Mouse (Mus musculus) CH12.LX (cell line): Measurements from ENCODE around the gene Mgat3. TPM values are rescaled to one million over a fixed set of nuclear protein-coding genes. Genes with fewer than 3 reads are reported as not detected.

Experiments used
- DNase-seq: peaks from one replicate; pipeline ENCODE4 v3.0.0-alpha.2; 2013; ENCODE audit errors: extremely low read depth
- H3K27ac ChIP-seq: 2 replicates; pipeline ENCODE4 v1.5.1; 2012; ENCODE audit warnings: low read depth, mild to moderate bottlenecking, control low read depth, moderate library complexity; ENCODE audit not compliant: insufficient read depth
- H3K27me3 ChIP-seq: replicated peaks from 2 replicates; pipeline ENCODE3; 2012; ENCODE audit warnings: inconsistent platforms
- H3K36me3 ChIP-seq, 2 experiments: replicated peaks in 1 of 2; 2 replicates each; pipeline versions ENCODE3 to v1.6.1; 2012; ENCODE audit warnings: inconsistent platforms in 1 of 2, low read length in 1 of 2, mild to moderate bottlenecking in 1 of 2, mixed read lengths in 1 of 2, moderate library complexity in 1 of 2; ENCODE audit not compliant: control insufficient read depth in 1 of 2, insufficient read depth in 1 of 2
- H3K4me1 ChIP-seq, 2 experiments: 2 replicates each; pipeline ENCODE4 v1.6.1; 2012; ENCODE audit warnings: inconsistent platforms in 1 of 2, moderate library complexity in 1 of 2; ENCODE audit not compliant: insufficient read depth in 2 of 2, control insufficient read depth in 1 of 2
- H3K4me2 ChIP-seq: 2 replicates; pipeline ENCODE4 v1.6.1; 2012; ENCODE audit warnings: low read depth, mild to moderate bottlenecking, control low read depth; ENCODE audit not compliant: poor library complexity, insufficient read depth, severe bottlenecking
- H3K4me3 ChIP-seq, 3 experiments: fragments of 150-350 bp in 1 of 3; sonication (generic) in 1 of 3; replicated peaks in 1 of 3; 2 replicates each; pipeline versions ENCODE3 to v1.5.1; 2011 to 2012; ENCODE audit warnings: low read depth in 2 of 3, low read length in 2 of 3, mild to moderate bottlenecking in 2 of 3, moderate library complexity in 2 of 3, control low read depth in 1 of 3, improper control_type of control experiment in 1 of 3, inconsistent platforms in 1 of 3, mixed read lengths in 1 of 3; ENCODE audit not compliant: poor library complexity in 1 of 3
- H3K79me2 ChIP-seq: replicated peaks from 2 replicates; pipeline ENCODE4 v1.6.1; 2012; ENCODE audit warnings: mild to moderate bottlenecking, moderate library complexity; ENCODE audit not compliant: control insufficient read depth, poor library complexity, insufficient read depth, severe bottlenecking; ENCODE audit errors: extremely low read depth
- H3K9ac ChIP-seq: 2 replicates; pipeline ENCODE4 v1.6.1; 2012; ENCODE audit warnings: low read depth, mild to moderate bottlenecking, control low read depth, moderate library complexity; ENCODE audit not compliant: insufficient read depth
- H3K9me3 ChIP-seq: replicated peaks from 2 replicates; pipeline ENCODE3; 2012; ENCODE audit warnings: low read length, inconsistent platforms, mixed read lengths
- BHLHE40 ChIP-seq: IDR thresholded peaks from 2 replicates; pipeline ENCODE4 v1.6.1; 2011; ENCODE audit warnings: mild to moderate bottlenecking, low read depth, low read length, improper control_type of control experiment
- CHD2 ChIP-seq: IDR thresholded peaks from 2 replicates; pipeline ENCODE4 v1.6.1; 2011; ENCODE audit warnings: low read length, improper control_type of control experiment
- E2F4 ChIP-seq: IDR thresholded peaks from 2 replicates; pipeline ENCODE4 v1.6.1; 2011; ENCODE audit warnings: low read depth, low read length, improper control_type of control experiment; ENCODE audit not compliant: insufficient replicate concordance
- EP300 ChIP-seq: IDR thresholded peaks from 2 replicates; pipeline ENCODE4 v1.6.1; 2011; ENCODE audit warnings: low read length, improper control_type of control experiment
- JUND ChIP-seq: conservative IDR thresholded peaks from 2 replicates; pipeline ENCODE4 v1.6.1; 2011; ENCODE audit warnings: low read depth, low read length, improper control_type of control experiment
- MEF2A ChIP-seq: IDR thresholded peaks from 2 replicates; pipeline ENCODE4 v1.6.1; 2014; ENCODE audit warnings: low read depth, mild to moderate bottlenecking, inconsistent platforms, low read length, improper control_type of control experiment, borderline replicate concordance
- MXI1 ChIP-seq: IDR thresholded peaks from 2 replicates; pipeline ENCODE4 v1.6.1; 2011; ENCODE audit warnings: mild to moderate bottlenecking, low read depth, low read length, improper control_type of control experiment
- MYC ChIP-seq: IDR thresholded peaks from 2 replicates; pipeline ENCODE4 v1.6.1; 2011; ENCODE audit warnings: low read depth, mild to moderate bottlenecking, improper control_type of control experiment, low read length
- NELFE ChIP-seq: IDR thresholded peaks from 2 replicates; pipeline ENCODE4 v1.6.1; 2011; ENCODE audit warnings: low read depth, low read length, improper control_type of control experiment
- NRF1 ChIP-seq: IDR thresholded peaks from 2 replicates; pipeline ENCODE4 v1.6.1; 2014; ENCODE audit warnings: low read depth, mild to moderate bottlenecking, inconsistent platforms, low read length, improper control_type of control experiment, moderate library complexity
- RAD21 ChIP-seq: IDR thresholded peaks from 2 replicates; pipeline ENCODE4 v1.6.1; 2011; ENCODE audit warnings: low read depth, mild to moderate bottlenecking, low read length, improper control_type of control experiment, moderate library complexity
- SIN3A ChIP-seq: IDR thresholded peaks from 2 replicates; pipeline ENCODE4 v1.6.1; 2012; ENCODE audit warnings: low read length, improper control_type of control experiment, inconsistent platforms
- SMC3 ChIP-seq: IDR thresholded peaks from 2 replicates; pipeline ENCODE4 v1.6.1; 2011; ENCODE audit warnings: low read depth, low read length, improper control_type of control experiment
- TCF12 ChIP-seq: IDR thresholded peaks from 2 replicates; pipeline ENCODE4 v1.6.1; 2014; ENCODE audit warnings: low read depth, mild to moderate bottlenecking, inconsistent platforms, low read length, improper control_type of control experiment
- UBTF ChIP-seq: IDR thresholded peaks from 2 replicates; pipeline ENCODE4 v1.6.1; 2012; ENCODE audit warnings: low read depth, mild to moderate bottlenecking, inconsistent platforms, low read length, improper control_type of control experiment, moderate library complexity
- USF1 ChIP-seq: IDR thresholded peaks from 2 replicates; pipeline ENCODE4 v1.6.1; 2014; ENCODE audit warnings: low read depth, mild to moderate bottlenecking, inconsistent platforms, low read length, improper control_type of control experiment
- ZC3H11A ChIP-seq: IDR thresholded peaks from 2 replicates; pipeline ENCODE4 v1.6.1; 2012; ENCODE audit warnings: low read depth, mild to moderate bottlenecking, inconsistent platforms, low read length, improper control_type of control experiment
- ZKSCAN1 ChIP-seq: IDR thresholded peaks from 2 replicates; pipeline ENCODE4 v1.6.1; 2012; ENCODE audit warnings: low read depth, inconsistent platforms, low read length, improper control_type of control experiment, borderline replicate concordance
- ZMIZ1 ChIP-seq: IDR thresholded peaks from 2 replicates; pipeline ENCODE4 v1.6.1; 2012; ENCODE audit warnings: low read depth, mild to moderate bottlenecking, inconsistent platforms, low read length, improper control_type of control experiment
- dilution Hi-C: fragments of 300-500 bp; cut with MboI; formaldehyde crosslinking; loops from 2 replicates; pipeline ENCODE4 v1.14.3; 2020; ENCODE audit warnings: low sequenced_read_pairs; ENCODE audit not compliant: extremely low pct_unique_long_range_greater_than_20kb, extremely low pct_ligation_motif_present
- in situ Hi-C: fragments of 300-500 bp; cut with MboI; formaldehyde crosslinking; loops from 3 replicates; pipeline ENCODE4 v1.14.3; 2019; ENCODE audit warnings: low sequenced_read_pairs, low pct_ligation_motif_present, low pct_unique_long_range_greater_than_20kb, mixed read lengths
- polyA plus RNA-seq: library from polyadenylated mRNA; unstranded; fragments of >175 nt; gene quantifications from 2 replicates; pipeline ENCODE4 v1.2.1, GENCODE M21; 2012; ENCODE audit warnings: low read depth; ENCODE audit not compliant: insufficient read length
- total RNA-seq, 2 experiments: library from RNA; depleted of rRNA; stranded (reverse); fragments of 300-350 nt in 1 of 2; fragments of >200 nt in 1 of 2; gene quantifications; 2 replicates each; pipeline ENCODE4 v1.2.3; 2012 to 2014

Gene Mgat3
- total and polyA plus RNA-seq, 3 experiments = 0.09 to 0.36 (median 0.21) TPM

DNA sequence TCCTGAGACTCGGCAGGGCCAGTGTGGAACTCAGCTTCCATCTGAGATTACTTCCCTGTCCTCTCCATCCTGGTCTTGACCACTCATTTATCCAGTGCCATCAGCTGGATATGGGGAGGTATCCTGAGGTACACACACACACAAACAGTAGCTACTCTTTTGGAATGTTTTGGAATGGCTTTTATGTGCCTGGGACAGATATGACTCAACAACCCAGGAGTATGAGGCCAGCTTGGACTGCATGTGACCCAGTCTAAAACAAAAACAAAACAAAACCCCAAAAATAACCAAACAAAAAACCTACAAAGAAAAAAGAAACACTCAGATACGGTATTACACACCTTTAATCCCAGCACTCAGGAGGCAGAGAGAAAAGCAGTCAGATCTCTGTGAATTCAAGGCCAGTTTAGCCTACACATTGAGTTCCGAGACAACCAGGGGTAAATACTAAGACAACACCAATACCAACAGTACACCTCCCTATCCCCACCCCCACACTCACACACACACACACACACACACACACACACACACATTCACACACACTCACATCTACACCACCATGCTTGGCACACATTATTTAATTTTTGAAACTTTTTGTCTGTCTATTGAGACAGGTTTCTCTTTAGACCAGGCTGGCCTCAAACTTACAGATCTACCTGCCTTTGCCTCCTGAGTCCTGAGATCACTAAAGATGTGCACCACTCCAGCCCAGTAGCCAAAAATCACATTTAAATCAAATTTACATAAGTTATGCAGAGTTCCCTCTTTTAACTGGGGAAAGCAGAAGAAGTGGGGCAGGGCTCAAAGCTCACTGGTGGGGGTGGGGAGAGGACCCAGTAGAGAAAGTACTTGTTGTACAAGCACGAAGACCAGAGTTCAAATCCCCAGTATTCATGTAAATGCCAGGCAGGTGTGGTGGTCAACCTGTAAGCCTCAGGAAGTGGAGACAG lies 46.5 kb downstream of the Mgat3 start (continued):
- no peak for TF ChIP-seq UBTF

- H3K4me2 ChIP-seq = no peak overlapping the region
- TF ChIP-seq TCF12 (no peak), BHLHE40 (no peak), JUND (no peak), SMC3 (no peak), SIN3A (no peak), ZKSCAN1 (no peak), RAD21 (no peak), NELFE (no peak), UBTF (no peak), CHD2 (no peak), ZC3H11A (no peak), MEF2A (no peak), MYC (no peak), E2F4 (no peak), ZMIZ1 (no peak), USF1 (no peak), NRF1 (no peak), EP300 (no peak)
- H3K36me3 ChIP-seq = peaks cover 0 to 1% of the 10 kb centered on the region in 2 experiments
- no peaks in the 10 kb centered on the region for H3K27me3 ChIP-seq
- dilution Hi-C loops (no loop called here), in situ Hi-C loops (loop anchor here (10.0 kb wide), 1 partner anchor 126 kb away; the partner anchor contains the start of genes Rpl3 and Syngr1)
- H3K4me3 ChIP-seq = no peak overlapping the region
- no peak for DNase-seq
- H3K9ac ChIP-seq = no peak overlapping the region
- H3K79me2 ChIP-seq = no peaks in the 10 kb centered on the region
- no peak overlapping the region for H3K27ac ChIP-seq
- H3K4me1 ChIP-seq = peaks cover 10 to 39% of the 10 kb centered on the region in 2 experiments
- H3K9me3 ChIP-seq = no peaks in the 10 kb centered on the region
These were observed 47.5 kb downstream of the Mgat3 start for GRCm38 (mm10) chr15:80221031-80221430.

GRCm38 (mm10) chr15:80223751-80224150 lies 50.2 kb downstream of the Mgat3 start:
- in situ Hi-C loops (loop anchor here (10.0 kb wide), 1 partner anchor 129 kb away; the partner anchor contains the start of genes Rpl3 and Syngr1), dilution Hi-C loops (no loop called here)
- Histone ChIP-seq H3K4me3 (no peak overlapping the region), H3K9me3 (no peaks in the 10 kb centered on the region), H3K4me1 (peaks cover 6 to 27% of the 10 kb centered on the region in 2 experiments), H3K27ac (no peak overlapping the region), H3K9ac (no peak overlapping the region), H3K79me2 (no peaks in the 10 kb centered on the region), H3K4me2 (no peak overlapping the region), H3K27me3 (no peaks in the 10 kb centered on the region), H3K36me3 (no peaks in the 10 kb centered on the region)
- DNase-seq = no peak
- TF ChIP-seq EP300 = no peak
- TF ChIP-seq MXI1 = no peak
- TF ChIP-seq NRF1 = no peak
- TF ChIP-seq, all 38 proteins: peak for 0
